Mouse (Mus musculus) MEL (cell line): Measurements from ENCODE around the gene Pcsk5. TPM values are rescaled to one million over a fixed set of nuclear protein-coding genes. Genes with fewer than 3 reads are reported as not detected.

Source experiments
- DNase-seq: peaks from one replicate; pipeline ENCODE4 v3.0.0; 2011; ENCODE audit warnings: low read depth, low spot score
- H3K27ac ChIP-seq: 2 replicates; pipeline ENCODE4 v1.5.1; 2012; ENCODE audit warnings: low read depth, mild to moderate bottlenecking, control low read depth, low read length, moderate library complexity; ENCODE audit not compliant: control insufficient read depth
- H3K27me3 ChIP-seq, 2 experiments: fragments of 150-350 bp in 1 of 2; sonication (generic) in 1 of 2; 2 replicates each; pipeline ENCODE4 v1.6.1; 2012; ENCODE audit warnings: low read length in 2 of 2, mild to moderate bottlenecking in 2 of 2, improper control_type of control experiment in 1 of 2, moderate library complexity in 1 of 2; ENCODE audit not compliant: insufficient read depth in 2 of 2, control insufficient read depth in 1 of 2
- H3K36me3 ChIP-seq, 2 experiments: 2 replicates each; pipeline ENCODE4 v1.6.1; 2012 to 2014; ENCODE audit warnings: low read length in 2 of 2, improper control_type of control experiment in 1 of 2, inconsistent platforms in 1 of 2, mild to moderate bottlenecking in 1 of 2; ENCODE audit not compliant: insufficient read depth in 2 of 2, control insufficient read depth in 1 of 2
- H3K4me1 ChIP-seq, 2 experiments: fragments of 150-350 bp in 1 of 2; sonication (generic) in 1 of 2; 2 replicates each; pipeline ENCODE4 v1.6.1; 2012; ENCODE audit warnings: low read length in 2 of 2, improper control_type of control experiment in 1 of 2, mild to moderate bottlenecking in 1 of 2; ENCODE audit not compliant: insufficient read depth in 2 of 2, control insufficient read depth in 1 of 2
- H3K4me3 ChIP-seq, 2 experiments: fragments of 150-350 bp in 1 of 2; sonication (generic) in 1 of 2; 2 replicates each; pipeline ENCODE4 v1.5.1; 2012; ENCODE audit warnings: low read depth in 2 of 2, low read length in 2 of 2, mild to moderate bottlenecking in 2 of 2, moderate library complexity in 2 of 2, control low read depth in 1 of 2, improper control_type of control experiment in 1 of 2; ENCODE audit not compliant: control insufficient read depth in 1 of 2, insufficient read depth in 1 of 2
- H3K79me2 ChIP-seq: 2 replicates; pipeline ENCODE4 v1.6.1; 2012; ENCODE audit warnings: mild to moderate bottlenecking, low read length, moderate library complexity; ENCODE audit not compliant: control insufficient read depth, poor library complexity, insufficient read depth
- H3K9ac ChIP-seq: 2 replicates; pipeline ENCODE4 v1.6.1; 2012; ENCODE audit warnings: low read depth, mild to moderate bottlenecking, control low read depth, low read length, moderate library complexity; ENCODE audit not compliant: control insufficient read depth, poor library complexity, severe bottlenecking
- H3K9me3 ChIP-seq: fragments of 150-350 bp; sonication (generic); replicated peaks from 2 replicates; pipeline ENCODE4 v1.6.1; 2012; ENCODE audit warnings: mild to moderate bottlenecking, low read length, improper control_type of control experiment, moderate library complexity; ENCODE audit not compliant: insufficient read depth
- CHD2 ChIP-seq: IDR thresholded peaks from 2 replicates; pipeline ENCODE4 v1.6.1; 2011; ENCODE audit warnings: low read length, improper control_type of control experiment
- E2F4 ChIP-seq: IDR thresholded peaks from 2 replicates; pipeline ENCODE4 v1.6.1; 2011; ENCODE audit warnings: low read depth, low read length, improper control_type of control experiment, borderline replicate concordance
- GABPA ChIP-seq: IDR thresholded peaks from 2 replicates; pipeline ENCODE4 v1.6.1; 2012; ENCODE audit warnings: low read depth, mild to moderate bottlenecking, inconsistent platforms, low read length, improper control_type of control experiment, moderate library complexity
- GATA1 ChIP-seq: IDR thresholded peaks from 2 replicates; pipeline ENCODE4 v1.6.1; 2011; ENCODE audit warnings: low read depth, low read length, improper control_type of control experiment
- MAFK ChIP-seq: IDR thresholded peaks from 2 replicates; pipeline ENCODE4 v1.6.1; 2011; ENCODE audit warnings: low read depth, mild to moderate bottlenecking, low read length, improper control_type of control experiment, borderline replicate concordance
- MAX ChIP-seq: IDR thresholded peaks from 2 replicates; pipeline ENCODE4 v1.6.1; 2011; ENCODE audit warnings: low read length, improper control_type of control experiment
- MEF2A ChIP-seq: IDR thresholded peaks from 2 replicates; pipeline ENCODE4 v1.6.1; 2014; ENCODE audit warnings: low read depth, mild to moderate bottlenecking, inconsistent platforms, low read length, improper control_type of control experiment; ENCODE audit not compliant: poor library complexity, insufficient replicate concordance, severe bottlenecking; ENCODE audit errors: extremely low read depth
- MXI1 ChIP-seq: IDR thresholded peaks from 2 replicates; pipeline ENCODE4 v1.6.1; 2011; ENCODE audit warnings: mild to moderate bottlenecking, low read depth, low read length, improper control_type of control experiment
- NRF1 ChIP-seq: IDR thresholded peaks from 2 replicates; pipeline ENCODE4 v1.6.1; 2014; ENCODE audit warnings: low read depth, mild to moderate bottlenecking, inconsistent platforms, low read length, improper control_type of control experiment, moderate library complexity; ENCODE audit not compliant: poor library complexity, insufficient read depth, severe bottlenecking
- POLR2AphosphoS2 ChIP-seq: IDR thresholded peaks from 2 replicates; pipeline ENCODE4 v1.6.1; 2011; ENCODE audit warnings: low read length, improper control_type of control experiment
- POLR2AphosphoS5 ChIP-seq: IDR thresholded peaks from 2 replicates; pipeline ENCODE4 v1.6.1; 2012; ENCODE audit warnings: low read depth, borderline replicate concordance, mild to moderate bottlenecking, inconsistent platforms, low read length, moderate library complexity, mixed read lengths
- SIN3A ChIP-seq: IDR thresholded peaks from 2 replicates; pipeline ENCODE4 v1.6.1; 2012; ENCODE audit warnings: low read length, improper control_type of control experiment, inconsistent platforms
- TBP ChIP-seq: IDR thresholded peaks from 2 replicates; pipeline ENCODE4 v1.8.0; 2011; ENCODE audit warnings: low read depth, low read length, improper control_type of control experiment
- TCF12 ChIP-seq: IDR thresholded peaks from 2 replicates; pipeline ENCODE4 v1.6.1; 2014; ENCODE audit warnings: low read depth, mild to moderate bottlenecking, inconsistent platforms, low read length, improper control_type of control experiment, moderate library complexity
- USF1 ChIP-seq: IDR thresholded peaks from 2 replicates; pipeline ENCODE4 v1.6.1; 2014; ENCODE audit warnings: low read depth, mild to moderate bottlenecking, inconsistent platforms, low read length, improper control_type of control experiment, moderate library complexity
- ZMIZ1 ChIP-seq: IDR thresholded peaks from 2 replicates; pipeline ENCODE4 v1.6.1; 2012; ENCODE audit warnings: low read depth, mild to moderate bottlenecking, inconsistent platforms, low read length, improper control_type of control experiment, moderate library complexity
- polyA plus RNA-seq, 2 experiments: library from polyadenylated mRNA; stranded (reverse) in 1 of 2; unstranded in 1 of 2; fragments of >175 nt in 1 of 2; fragments of >200 nt in 1 of 2; gene quantifications; 2 replicates each; pipeline versions ENCODE4 v1.2.1 to v1.2.4; 2012; ENCODE audit warnings: low replicate concordance in 2 of 2, low read depth in 1 of 2; ENCODE audit not compliant: insufficient read length in 2 of 2, insufficient read depth in 1 of 2, missing spikeins in 1 of 2
- total RNA-seq: library from RNA; depleted of rRNA; stranded (reverse); fragments of 300-350 nt; gene quantifications from 2 replicates; pipeline ENCODE4 v1.2.3, GENCODE M21; 2012

Pcsk5 gene
- total and polyA plus RNA-seq, 3 experiments, result not detected

DNA sequence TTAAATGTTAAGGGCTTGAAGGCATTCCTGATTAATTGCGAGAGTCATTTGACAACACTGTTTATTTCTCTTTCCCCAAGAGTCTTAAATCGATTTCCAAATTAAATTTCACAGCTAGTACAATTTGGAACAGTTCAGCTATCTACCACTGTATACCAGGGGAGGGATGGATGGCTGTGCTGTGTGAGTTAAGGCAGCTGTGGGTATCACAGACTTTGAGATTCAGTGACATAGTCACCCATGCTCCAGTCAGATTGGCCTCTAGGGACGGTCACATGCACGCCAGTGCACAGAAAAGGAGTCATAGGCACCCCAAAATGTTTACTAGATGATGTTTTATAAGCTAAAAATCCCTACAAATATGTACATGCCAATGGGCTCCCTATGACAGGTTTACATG, 260.0 kb downstream of the Pcsk5 start:
- DNase-seq, result no peak
- H3K27me3 ChIP-seq, result no peaks in the 10 kb centered on the region
- H3K4me1 ChIP-seq, result no peaks in the 10 kb centered on the region
- H3K4me3 ChIP-seq, result no peak overlapping the region
- H3K9ac ChIP-seq, result no peak overlapping the region
- no peak overlapping the region for H3K27ac ChIP-seq
- no peaks in the 10 kb centered on the region for H3K9me3 ChIP-seq
- H3K36me3 ChIP-seq, result no peaks in the 10 kb centered on the region
- H3K79me2 ChIP-seq, result no peaks in the 10 kb centered on the region
- TF ChIP-seq TBP (no peak), POLR2AphosphoS5 (no peak), NRF1 (no peak), E2F4 (no peak)

GRCm38 (mm10) chr19:17574564-17574963, 262.9 kb downstream of the Pcsk5 start:
- no peak for DNase-seq
- Histone ChIP-seq H3K4me3 (no peak overlapping the region), H3K9me3 (no peaks in the 10 kb centered on the region), H3K4me1 (no peaks in the 10 kb centered on the region), H3K79me2 (no peaks in the 10 kb centered on the region), H3K27ac (no peak overlapping the region), H3K36me3 (no peaks in the 10 kb centered on the region), H3K27me3 (no peaks in the 10 kb centered on the region), H3K9ac (no peak overlapping the region)
- TF ChIP-seq MAX (no peak), CHD2 (no peak), MAFK (0 out of 2 replicates have a peak, but pooled peaks have one; percentile 12), MEF2A (no peak), ZMIZ1 (no peak), GATA1 (no peak)

DNA sequence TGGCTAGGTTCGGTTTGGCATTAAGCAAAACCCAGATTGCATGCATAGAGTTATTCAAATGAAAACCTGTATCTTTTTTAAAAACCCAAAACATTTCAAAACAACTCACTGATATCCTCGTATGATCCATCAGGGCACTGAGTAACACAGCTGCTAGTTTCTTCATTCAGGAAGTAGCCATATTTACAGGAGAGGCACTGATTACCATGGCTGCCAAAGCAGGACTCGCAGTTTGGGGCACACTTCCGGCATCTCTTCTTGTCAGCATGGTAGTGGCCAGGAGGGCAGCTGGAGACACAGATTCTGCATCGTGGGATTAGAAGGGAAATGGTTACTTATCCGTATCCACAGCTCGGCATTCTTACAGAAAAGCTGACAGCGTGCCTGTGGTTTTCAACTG, 265.1 kb downstream of the Pcsk5 start:
- H3K27me3 ChIP-seq, result no peaks in the 10 kb centered on the region
- TF ChIP-seq MAFK, result no peak
- TF ChIP-seq GABPA, result no peak
- no peak for TF ChIP-seq SIN3A
- TF ChIP-seq MXI1, result no peak
- TF ChIP-seq MAX, result no peak
- TF ChIP-seq MEF2A, result no peak
- TF ChIP-seq TCF12, result no peak
- TF ChIP-seq POLR2AphosphoS2, result no peak
- TF ChIP-seq USF1, result no peak
- H3K4me3 ChIP-seq, result no peak overlapping the region
- no peaks in the 10 kb centered on the region for H3K4me1 ChIP-seq
- H3K27ac ChIP-seq, result no peak overlapping the region
- H3K9me3 ChIP-seq, result no peaks in the 10 kb centered on the region
- no peak for DNase-seq
- H3K9ac ChIP-seq, result no peak overlapping the region
- H3K79me2 ChIP-seq, result no peaks in the 10 kb centered on the region
- no peaks in the 10 kb centered on the region for H3K36me3 ChIP-seq
